Mouse (Mus musculus): Measurements from ENCODE around the gene Nr1h3. TPM values are rescaled to one million over a fixed set of nuclear protein-coding genes. Genes with fewer than 3 reads are reported as not detected.

Nr1h3 gene
- polyA plus RNA-seq (2012; fragmentation: generic; extraction: Trizol), result under 1 TPM; 0.14 to 0.42 TPM

DNA sequence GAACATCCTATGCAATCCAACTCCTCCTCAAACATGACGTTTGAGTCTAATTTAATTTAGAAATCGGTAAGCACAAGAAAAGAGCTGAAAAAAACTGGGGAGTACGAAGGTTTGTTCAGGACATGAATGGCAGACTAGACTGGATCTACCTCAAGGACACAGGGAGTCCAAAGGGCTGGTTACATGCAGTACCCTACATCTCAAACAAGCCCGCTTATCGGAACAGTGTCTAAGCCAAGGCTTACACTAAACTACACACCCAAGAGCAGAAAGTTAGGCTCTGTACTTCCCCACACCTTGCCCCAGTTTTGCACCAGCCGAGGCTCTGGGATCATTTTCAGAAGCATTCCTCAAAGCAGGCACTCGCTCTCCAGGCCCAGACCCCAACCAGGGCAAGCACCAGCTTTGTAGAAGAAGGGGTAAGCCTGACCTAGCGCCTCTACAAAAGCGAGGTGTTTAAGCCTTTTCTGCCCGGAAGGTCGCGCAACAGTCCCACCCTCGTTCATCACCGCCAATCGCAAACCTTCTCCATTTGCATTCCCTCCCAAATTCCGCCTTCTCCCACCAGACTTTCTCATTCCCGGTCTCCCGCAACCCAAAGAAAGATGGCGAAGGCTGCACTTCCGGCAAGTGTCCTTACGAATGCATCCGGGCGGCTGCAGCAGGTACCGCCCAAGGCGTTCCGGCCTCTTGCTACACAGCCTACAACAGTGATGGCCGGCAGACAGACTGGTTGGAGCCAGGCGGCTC is at the start of gene Nr1h3, which contains the start of gene Acp2:
TSS of gene Nr1h3 (minus strand) at position 613 of the 750 bp plus-strand sequence.
TSS of gene Acp2 (plus strand) at position 664 of the 750 bp plus-strand sequence.

DNA sequence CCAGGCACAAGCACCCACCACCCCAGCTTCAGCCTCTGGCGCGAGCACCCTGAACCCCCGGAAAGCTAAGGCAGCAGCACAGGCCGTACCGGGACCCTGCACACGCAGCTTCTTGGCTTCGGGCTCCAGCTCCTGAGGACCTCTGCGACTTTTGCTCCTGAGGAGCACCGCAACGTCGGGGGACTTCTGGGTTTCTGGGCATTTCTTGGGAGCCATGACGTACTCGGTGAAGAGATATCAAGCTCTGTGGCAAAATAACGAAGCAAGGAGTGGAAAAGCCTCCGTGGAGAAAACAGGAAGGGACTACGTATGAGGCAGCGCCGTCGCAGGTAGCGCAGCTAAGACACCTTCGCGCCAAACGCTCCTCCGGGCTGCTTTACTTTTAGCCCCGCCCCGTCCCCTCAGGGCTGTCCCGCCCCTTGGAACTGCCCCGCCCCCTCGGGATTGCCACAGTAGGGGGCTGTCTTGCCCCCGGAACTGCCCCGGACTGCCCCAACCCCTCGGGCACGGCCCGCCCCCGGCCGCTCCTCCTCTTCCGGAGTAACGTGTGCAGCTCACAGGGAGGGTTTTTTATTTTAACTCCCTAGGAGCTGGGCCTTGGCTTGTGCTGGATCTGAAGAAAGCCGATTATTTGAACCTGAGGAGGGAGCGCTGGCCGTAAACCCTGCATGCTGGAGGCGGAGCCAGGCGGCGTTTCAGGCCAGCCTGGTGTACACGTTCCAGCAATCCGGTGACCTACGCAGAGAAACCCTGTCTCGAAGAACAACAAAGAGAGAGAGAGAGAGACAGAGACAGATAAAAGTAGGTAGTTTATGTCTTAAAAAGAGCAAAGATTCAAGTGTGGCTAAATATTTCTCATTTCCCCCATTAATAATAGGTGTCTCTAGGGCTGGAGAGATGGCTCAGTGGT is 34.2 kb upstream of the Nr1h3 start, which contains the start of gene Ddb2:
TSS of gene Ddb2 (minus strand) at position 382 of the 910 bp plus-strand sequence.

DNA sequence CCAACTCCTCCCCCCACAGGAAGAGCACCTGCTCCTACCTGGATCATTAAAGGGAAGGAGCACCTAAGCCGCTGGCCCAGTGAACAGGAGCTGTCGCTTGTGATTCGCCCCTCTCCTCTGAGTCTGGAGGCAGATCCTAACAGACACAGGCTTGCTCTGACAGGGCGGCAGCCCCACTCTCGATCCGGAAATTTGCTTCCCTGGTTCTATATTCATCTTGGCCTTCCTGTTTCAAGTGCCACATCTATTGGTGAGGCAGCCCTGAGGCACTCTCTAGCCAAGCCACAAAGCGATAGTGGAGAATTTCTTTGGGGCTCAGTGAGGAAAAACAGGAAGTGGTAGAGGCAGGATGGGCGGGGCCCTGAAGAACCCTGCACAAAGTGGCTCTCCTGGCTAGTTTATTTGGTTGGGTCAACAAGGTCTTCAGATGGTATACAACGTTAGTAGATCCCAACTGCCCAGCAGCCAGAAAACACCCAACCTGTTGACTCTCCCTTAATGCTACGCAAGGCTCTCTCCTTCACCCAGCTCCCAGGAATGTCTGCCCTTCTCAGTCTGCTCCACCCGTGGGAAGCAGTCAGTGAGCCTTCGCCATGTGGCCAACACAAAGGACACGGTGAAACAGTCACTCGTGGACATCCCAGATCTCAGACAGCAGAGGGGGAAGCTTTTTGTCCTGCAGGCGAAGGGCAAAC is 18.8 kb downstream of the Nr1h3 start, which contains the start of gene Madd:
TSS of gene Madd (minus strand) at position 127 of the 695 bp plus-strand sequence.

Other genes with a start within 250 kb of the Nr1h3 start
- gene Rapsn, start 167.2 kb downstream of the Nr1h3 start, polyA plus RNA-seq (2012; fragmentation: generic; extraction: Trizol), result 1 to 10 TPM in 1 of 2 experiments, under 1 TPM in 1; 0.73 to 2.1 TPM
- gene Psmc3, start 148.8 kb downstream of the Nr1h3 start, polyA plus RNA-seq (2012; fragmentation: generic; extraction: Trizol), result 100 to 1,000 TPM; 217 to 272 TPM
- 10 to 100 TPM; 32.7 to 63.7 TPM for gene Slc39a13, start 132.4 kb downstream of the Nr1h3 start, polyA plus RNA-seq (2012; fragmentation: generic; extraction: Trizol)
- under 1 TPM in 1 of 2 experiments, not detected in 1; 0.04 TPM for gene Spi1, start 120.4 kb downstream of the Nr1h3 start, polyA plus RNA-seq (2012; fragmentation: generic; extraction: Trizol)
- under 1 TPM in 1 of 2 experiments, not detected in 1; 0.02 TPM for gene Mybpc3, start 84.7 kb downstream of the Nr1h3 start, polyA plus RNA-seq (2012; fragmentation: generic; extraction: Trizol)
- gene Madd, start 19.0 kb downstream of the Nr1h3 start, polyA plus RNA-seq (2012; fragmentation: generic; extraction: Trizol), result 1 to 10 TPM; 1.8 to 6.0 TPM
- gene Acp2, start 51 bp upstream of the Nr1h3 start, polyA plus RNA-seq (2012; fragmentation: generic; extraction: Trizol), result 10 to 100 TPM in 1 of 2 experiments, 1 to 10 TPM in 1; 3.2 to 18.6 TPM
- gene Ddb2, start 34.1 kb upstream of the Nr1h3 start, polyA plus RNA-seq (2012; fragmentation: generic; extraction: Trizol), result 1 to 10 TPM in 1 of 2 experiments, under 1 TPM in 1; 0.44 to 3.9 TPM
- 10 to 100 TPM; 20.4 to 37.9 TPM for gene Pacsin3, start 53.1 kb upstream of the Nr1h3 start, polyA plus RNA-seq (2012; fragmentation: generic; extraction: Trizol)
- 10 to 100 TPM; 42.7 to 46.6 TPM for gene Arfgap2, start 62.1 kb upstream of the Nr1h3 start, polyA plus RNA-seq (2012; fragmentation: generic; extraction: Trizol)
- 10 to 100 TPM; 23.8 to 52.5 TPM for gene 1110051M20Rik, start 241.9 kb upstream of the Nr1h3 start, polyA plus RNA-seq (2012; fragmentation: generic; extraction: Trizol)